Mouse (Mus musculus) C2C12 (cell line): ENCODE results near the gene Mlycd.

Experiments
- CEBPB ChIP-seq: IDR thresholded peaks from one replicate; pipeline ENCODE4 v1.6.1; 2011; ENCODE audit warnings: low read depth, mild to moderate bottlenecking, control low read depth, moderate library complexity
- CTCF ChIP-seq: IDR thresholded peaks from one replicate; pipeline ENCODE4 v1.5.1; 2011; ENCODE audit not compliant: control insufficient read depth, insufficient read depth, insufficient read length
- FOSL1 ChIP-seq: IDR thresholded peaks from one replicate; pipeline ENCODE4 v1.8.0; 2011; ENCODE audit warnings: mild to moderate bottlenecking, low read length; ENCODE audit not compliant: poor library complexity, insufficient read depth, severe bottlenecking
- MAX ChIP-seq: IDR thresholded peaks from one replicate; pipeline ENCODE4 v1.6.1; 2011; ENCODE audit warnings: mild to moderate bottlenecking, control low read depth
- MYOD1 ChIP-seq: IDR thresholded peaks from one replicate; pipeline ENCODE4 v1.6.1; 2011; ENCODE audit warnings: low read depth; ENCODE audit not compliant: control insufficient read depth, insufficient read length
- MYOG ChIP-seq: IDR thresholded peaks from one replicate; pipeline ENCODE4 v1.6.1; 2011; ENCODE audit not compliant: control insufficient read depth, insufficient read length; ENCODE audit errors: extremely low read depth
- USF1 ChIP-seq: IDR thresholded peaks from one replicate; pipeline ENCODE4 v1.6.1; 2011; ENCODE audit warnings: low read depth, mild to moderate bottlenecking, control low read depth, moderate library complexity

- TF ChIP-seq CTCF (no peak), USF1 (no peak), MYOD1 (peak; percentile 79), CEBPB (no peak), MYOG (no peak), MAX (no peak), FOSL1 (no peak)
These were observed 45.2 kb downstream of the Mlycd start for GRCm38 (mm10) chr8:119439893-119440249.
